Mouse (Mus musculus) heart, postnatal 10 days (tissue): ENCODE measurements at regions not wholly inside any gene's neighbourhood (a gene's known extent, or its start where the extent isn't known, plus 50 kb on each side); places are given as distances from the start of the nearest gene placed in this dataset.

Source experiments
- DNase-seq, 2 experiments: peaks; one replicate each; pipeline ENCODE4 v3.0.0; 2021
- intact Hi-C: fragments of 180-260 bp; cut with DNase I; formaldehyde crosslinking; loops from one replicate; pipeline ENCODE4 v1.15.1; 2025

GRCm38 (mm10) chr10:95622879-95623517, 50.3 kb downstream of the Anapc15-ps start:
- DNase-seq: peak; percentile 44 to 55
- intact Hi-C loops: no loop called here

GRCm38 (mm10) chr10:95620796-95621195, 52.5 kb downstream of the Anapc15-ps start:
- DNase-seq: no peak
- intact Hi-C loops: no loop called here

GRCm38 (mm10) chr10:95619601-95620000, 53.6 kb downstream of the Anapc15-ps start:
- no peak for DNase-seq
- intact Hi-C loops: no loop called here

DNA sequence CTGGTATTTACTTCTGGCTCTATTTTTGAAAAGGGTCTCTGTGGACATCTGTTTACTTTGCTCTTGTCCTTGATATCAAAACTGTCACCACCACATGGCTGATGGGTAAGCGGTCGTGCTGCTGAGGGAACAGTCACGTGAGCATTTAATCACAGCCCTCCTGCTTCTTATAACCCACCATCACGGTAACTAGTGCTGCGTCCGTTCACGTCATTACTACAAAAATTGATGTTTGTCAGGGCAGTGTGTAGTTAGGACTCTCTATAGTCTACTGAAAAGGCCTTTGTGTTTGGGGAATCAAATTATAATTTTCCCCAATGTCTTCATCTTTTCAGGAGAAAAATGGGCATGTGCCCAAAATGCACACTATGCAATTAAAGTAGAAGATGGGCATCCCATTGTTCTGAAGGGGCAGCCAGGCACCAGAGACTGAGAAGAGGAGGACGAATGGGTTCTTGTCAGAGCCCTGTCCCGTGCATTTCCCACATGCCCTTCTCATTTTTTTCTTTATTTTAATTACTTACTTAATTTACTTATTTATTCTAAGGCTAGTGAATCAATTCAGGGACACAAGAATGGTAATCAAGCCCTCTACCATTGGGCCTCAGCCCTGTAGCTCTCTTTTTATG, 54.6 kb upstream of the Nudt4 start:
- intact Hi-C loops: no loop called here
- DNase-seq: no peak

GRCm38 (mm10) chr10:95616821-95617220, 52.9 kb upstream of the Nudt4 start:
- intact Hi-C loops: no loop called here
- peak; percentile 24 to 42 for DNase-seq

- no peak for DNase-seq
- intact Hi-C loops: no loop called here
Measured at GRCm38 (mm10) chr10:95615849-95616650, 52.1 kb upstream of the Nudt4 start.
